In the genomic region with DNA sequence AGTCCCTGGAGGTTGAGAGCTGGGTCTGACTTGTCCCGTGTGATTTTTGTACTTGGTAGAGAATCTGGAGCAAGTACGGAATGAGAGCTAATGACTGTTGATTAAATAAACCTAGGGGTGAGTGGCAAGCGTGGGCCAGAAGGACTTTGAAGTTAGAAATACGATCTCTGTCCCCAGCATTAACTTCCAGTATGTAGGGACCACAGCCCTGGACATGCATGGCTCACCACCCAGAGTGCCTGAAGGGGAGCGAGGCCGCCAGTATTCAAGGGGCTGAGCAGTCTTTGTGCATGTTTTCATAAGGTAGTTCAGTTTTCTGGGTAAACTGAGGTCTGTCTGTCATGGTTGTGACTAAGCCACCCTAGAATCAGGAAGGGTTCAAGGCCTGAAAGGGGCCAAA, we compare ENCODE assay signal across 12 mouse cellular contexts. TPM values are rescaled to one million over a fixed set of nuclear protein-coding genes. Genes with fewer than 3 reads are reported as not detected.
DNase-seq lines count a peak whose midpoint lies in the region; ATAC-seq lines count a peak whose summit lies in the region.
"Had no signal": no experiment of that assay in that cellular context is flagged by ENCODE, and none has a peak within 500 bp of the region (broad histone marks: within the 10 kb centered on the region; RNA-seq: fewer than 3 reads in every experiment).

No protein-coding gene starts in this region.

- no peak overlapping the region for H3K9ac ChIP-seq in heart, embryonic 13.5 days
- no peak overlapping the region for H3K9ac ChIP-seq in forebrain, embryonic 14.5 days (ENCODE audit: low read length)

- peaks cover 86% of the 10 kb centered on the region for H3K27me3 ChIP-seq in heart, embryonic 13.5 days (replicated peaks)
- H3K27me3 ChIP-seq in forebrain, embryonic 14.5 days (replicated peaks; ENCODE audit: control insufficient read depth, insufficient read depth, low read length), result peaks cover 42% of the 10 kb centered on the region
- peaks cover 86% of the 10 kb centered on the region for H3K27me3 ChIP-seq in midbrain, embryonic 10.5 days (ENCODE audit: low read depth, poor library complexity, severe bottlenecking)

- H3K9me3 ChIP-seq in heart, embryonic 13.5 days, result no peaks in the 10 kb centered on the region
- H3K9me3 ChIP-seq in forebrain, embryonic 14.5 days (replicated peaks; ENCODE audit: control insufficient read depth, low read length), result no peaks in the 10 kb centered on the region
- H3K9me3 ChIP-seq in midbrain, embryonic 10.5 days (replicated peaks), result no peaks in the 10 kb centered on the region

- H3K4me1 ChIP-seq in heart, embryonic 13.5 days, result peaks cover 17% of the 10 kb centered on the region
- H3K4me1 ChIP-seq in forebrain, embryonic 14.5 days (ENCODE audit: control insufficient read depth, insufficient read depth, low read length), result peaks cover 16% of the 10 kb centered on the region; the same call in 1 of the 2 replicates
- H3K4me1 ChIP-seq in midbrain, embryonic 10.5 days, result peaks cover 26% of the 10 kb centered on the region

- ATAC-seq in heart, embryonic 13.5 days (ENCODE audit: extremely low read depth, insufficient number of reproducible peaks, low FRiP score, low TSS enrichment), result no peak
- ATAC-seq in forebrain, embryonic 14.5 days, result no peak
- no peak for ATAC-seq in megakaryocyte, adult 5-6 weeks (ENCODE audit: poor library complexity, severe bottlenecking)
- ATAC-seq: activated CD4-positive, CD25-positive, alpha-beta regulatory T cell, adult 4 months had no signal

- H3K4me3 ChIP-seq in heart, embryonic 13.5 days, result peak overlapping the region; percentile 56; the same call in 1 of the 2 replicates
- peak overlapping the region; percentile 78 for H3K4me3 ChIP-seq in forebrain, embryonic 14.5 days (ENCODE audit: low read depth, low read length)
- peak overlapping the region; percentile 72 for H3K4me3 ChIP-seq in midbrain, embryonic 10.5 days

- H3K36me3 ChIP-seq in heart, embryonic 13.5 days, result no peaks in the 10 kb centered on the region
- no peaks in the 10 kb centered on the region for H3K36me3 ChIP-seq in forebrain, embryonic 14.5 days (ENCODE audit: control insufficient read depth, insufficient read depth, low read length)
- no peaks in the 10 kb centered on the region for H3K36me3 ChIP-seq in midbrain, embryonic 10.5 days

- 33% methylated on average over 6 of the region's 6 CpGs for WGBS in heart, embryonic 13.5 days
- 45% methylated on average over 6 of the region's 6 CpGs for WGBS in forebrain, embryonic 14.5 days
- 41% methylated on average over 6 of the region's 6 CpGs for WGBS in midbrain, embryonic 10.5 days

- H3K4me2 ChIP-seq in heart, embryonic 13.5 days, result peak overlapping the region; percentile 94
- H3K4me2 ChIP-seq in forebrain, embryonic 14.5 days (ENCODE audit: low read length), result peak overlapping the region; percentile 76

- no peak for DNase-seq in heart, adult 8-10 months (ENCODE audit: low spot score)
- DNase-seq in cerebellum, adult 9-11 months, result peak; percentile 58
- no peak for DNase-seq in forebrain, embryonic 14.5 days (ENCODE audit: low spot score)
- no peak for DNase-seq in midbrain, embryonic 10.5 days (ENCODE audit: low spot score)
- no peak for DNase-seq in ovary, postnatal 36 days (ENCODE audit: low spot score)
- no peak for DNase-seq in B cell, adult 2 months
- DNase-seq: kidney, adult 2 months had no signal

- H3K27ac ChIP-seq in heart, embryonic 13.5 days (replicated peaks), result no peak overlapping the region
- H3K27ac ChIP-seq in forebrain, embryonic 14.5 days (ENCODE audit: low read depth, low read length), result no peak overlapping the region
- H3K27ac ChIP-seq in midbrain, embryonic 10.5 days (replicated peaks), result no peak overlapping the region

RNA-seq across cellular contexts. Expression of gene Kcnc1, which starts 0.7 kb away (rescaled TPM):
- 0.05 TPM in 1 of 2 replicates, not detected in the other for polyA plus RNA-seq in heart, embryonic 13.5 days (2015; fragmentation: Nextera tagmentation; extraction: Ambion mirVana)
- total RNA-seq in heart, adult 8-10 months (2022), result under 1 TPM; 0.28 to 0.69 (median 0.39) TPM
- polyA plus RNA-seq in forebrain, embryonic 14.5 days (2014; fragmentation: Nextera tagmentation; extraction: Ambion mirVana), result 3.6 and 6.0 TPM in 2 replicates
- polyA plus RNA-seq in midbrain, embryonic 10.5 days (2016; fragmentation: Nextera tagmentation; extraction: Ambion mirVana), result 0.37 and 1.3 TPM in 2 replicates
- 0.04 TPM in 1 of 2 replicates, not detected in the other for total RNA-seq in megakaryocyte, adult 5-6 weeks (2015)
- 0.04 TPM in 2 replicates for total RNA-seq in megakaryocyte, adult 5-6 weeks (2017)
- polyA plus RNA-seq: activated CD4-positive, CD25-positive, alpha-beta regulatory T cell, adult 4 months had no signal

RNA-seq across cellular contexts. Expression of gene Myod1, which starts 19.3 kb away (rescaled TPM):
- polyA plus RNA-seq in heart, embryonic 13.5 days (2015; fragmentation: Nextera tagmentation; extraction: Ambion mirVana), result 0.43 and 0.64 TPM in 2 replicates
- total RNA-seq in heart, adult 8-10 months (2022), result under 1 TPM in 3 of 4 experiments, not detected in 1; 0.12 to 0.16 (median 0.14) TPM
- polyA plus RNA-seq in forebrain, embryonic 14.5 days (2014; fragmentation: Nextera tagmentation; extraction: Ambion mirVana), result 0.15 TPM in 1 of 2 replicates, not detected in the other
- not detected in 2 replicates for polyA plus RNA-seq in midbrain, embryonic 10.5 days (2016; fragmentation: Nextera tagmentation; extraction: Ambion mirVana)
- not detected in 2 replicates for total RNA-seq in megakaryocyte, adult 5-6 weeks (2015)
- not detected in 2 replicates for total RNA-seq in megakaryocyte, adult 5-6 weeks (2017)
- total RNA-seq: common myeloid progenitor, adult 5-6 weeks; megakaryocyte progenitor cell, adult 5-6 weeks had no signal
- polyA plus RNA-seq: activated CD4-positive, CD25-positive, alpha-beta regulatory T cell, adult 4 months had no signal
